Mouse (Mus musculus) B cell, adult (primary cell): ENCODE measurements around the gene Cort. TPM values are rescaled to one million over a fixed set of nuclear protein-coding genes. Genes with fewer than 3 reads are reported as not detected.

Experiments
- total RNA-seq: library from RNA; stranded (reverse); gene quantifications from 4 replicates; pipeline ENCODE4 v1.2.4, GENCODE M21; 2023; ENCODE audit not compliant: inconsistent age

Cort gene
- 4.7 to 6.1 TPM (median 5.5 TPM) in 4 replicates for total RNA-seq

DNA sequence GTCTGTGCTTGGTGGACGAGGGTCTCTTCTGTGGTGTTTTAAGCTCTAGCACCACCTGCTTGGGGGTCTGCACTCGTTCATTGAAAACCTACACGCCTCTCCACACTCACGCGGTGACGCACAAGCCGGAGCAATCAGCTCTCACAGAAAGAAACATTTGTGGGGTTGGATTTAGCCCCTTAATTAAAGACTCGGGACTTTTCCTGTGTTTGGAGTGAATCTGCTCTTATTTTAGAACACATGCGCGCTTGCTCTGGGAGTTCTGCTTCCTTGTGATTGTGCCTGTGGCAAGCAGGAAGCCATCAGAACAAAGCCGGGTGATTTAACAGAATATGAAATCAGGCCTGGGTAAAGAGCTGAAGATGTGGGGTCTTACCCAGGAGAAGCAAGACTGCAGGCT lies at the start of gene Cort:
TSS of gene Cort (minus strand) at position 101 of the 400 bp plus-strand sequence.

DNA sequence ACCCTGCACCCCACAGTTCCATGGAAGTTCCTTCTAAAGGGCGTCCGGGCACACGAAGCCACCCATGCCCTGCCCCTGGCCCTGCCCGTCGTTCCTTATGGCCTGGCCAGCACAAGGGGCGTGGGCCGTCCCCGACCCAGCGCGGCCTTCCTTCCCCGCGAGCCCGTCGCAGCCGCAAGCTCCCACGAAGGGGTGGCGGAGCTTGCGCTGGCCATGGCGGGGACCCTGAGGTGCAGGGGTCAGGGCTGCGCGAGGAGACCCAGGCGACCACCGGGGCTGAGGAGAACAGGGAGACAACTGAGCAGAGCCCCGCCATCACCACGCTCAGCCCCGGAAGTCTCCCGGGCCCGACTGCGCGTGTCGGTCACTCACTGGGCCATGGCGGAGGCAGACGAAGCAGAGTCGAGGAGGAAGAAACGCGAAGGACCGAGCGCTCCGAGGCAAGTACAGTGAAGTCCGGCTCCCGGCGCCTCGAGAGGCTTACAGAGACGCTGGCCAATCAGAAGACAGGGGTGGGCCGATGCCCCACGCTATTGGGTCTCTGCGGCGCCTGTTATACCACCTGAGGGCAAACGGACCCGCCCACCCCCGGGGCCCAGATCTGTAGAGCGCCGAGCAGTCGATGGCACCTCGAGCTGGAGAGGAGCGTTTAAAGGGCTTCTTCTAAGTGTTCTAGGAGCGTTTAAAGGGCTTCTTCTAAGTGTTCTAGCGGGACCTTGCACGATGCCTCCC lies 39.8 kb upstream of the Cort start, which contains the start of gene Pgd:
TSS of gene Pgd (minus strand) at position 557 of the 732 bp plus-strand sequence.

DNA sequence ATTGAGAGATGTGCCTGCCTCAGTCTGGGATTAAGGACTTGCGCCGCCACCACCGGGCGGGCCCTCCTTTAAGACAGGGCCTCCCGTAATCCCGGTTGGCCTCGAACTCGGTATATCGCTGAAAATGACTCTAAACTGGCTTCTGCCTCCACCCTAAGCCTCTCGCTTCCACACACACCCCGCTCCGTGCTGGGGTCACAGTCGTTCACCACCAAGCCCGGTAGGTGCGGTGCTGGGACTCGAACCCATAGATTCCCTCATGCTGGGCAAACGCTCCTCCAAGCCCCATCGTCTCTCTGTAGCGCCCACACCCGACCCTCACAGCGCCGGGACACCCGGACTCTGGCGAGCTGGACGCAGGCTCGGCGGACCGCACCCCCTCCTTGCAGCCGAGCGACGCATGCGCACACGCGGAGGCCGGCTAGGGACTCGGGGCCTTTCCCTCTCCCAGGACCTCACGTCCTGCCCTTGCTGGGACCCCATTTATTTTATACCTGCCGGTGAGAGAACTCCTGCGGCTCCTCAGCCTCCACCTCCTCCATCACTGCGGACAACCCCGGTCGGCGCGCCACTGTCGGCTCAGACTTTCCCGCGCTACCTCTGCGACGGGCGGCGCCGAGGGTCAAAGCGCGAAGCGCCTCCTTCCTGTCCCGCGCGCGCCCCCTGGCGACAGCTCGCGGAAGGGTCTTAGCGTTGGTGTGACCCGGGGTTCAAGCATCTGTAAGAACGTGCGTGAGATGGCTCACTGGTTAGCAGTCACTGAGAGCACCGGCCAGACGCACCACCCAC lies 10.6 kb upstream of the Cort start, which contains the start of gene Cenps:
TSS of gene Cenps (minus strand) at position 648 of the 789 bp plus-strand sequence.

DNA sequence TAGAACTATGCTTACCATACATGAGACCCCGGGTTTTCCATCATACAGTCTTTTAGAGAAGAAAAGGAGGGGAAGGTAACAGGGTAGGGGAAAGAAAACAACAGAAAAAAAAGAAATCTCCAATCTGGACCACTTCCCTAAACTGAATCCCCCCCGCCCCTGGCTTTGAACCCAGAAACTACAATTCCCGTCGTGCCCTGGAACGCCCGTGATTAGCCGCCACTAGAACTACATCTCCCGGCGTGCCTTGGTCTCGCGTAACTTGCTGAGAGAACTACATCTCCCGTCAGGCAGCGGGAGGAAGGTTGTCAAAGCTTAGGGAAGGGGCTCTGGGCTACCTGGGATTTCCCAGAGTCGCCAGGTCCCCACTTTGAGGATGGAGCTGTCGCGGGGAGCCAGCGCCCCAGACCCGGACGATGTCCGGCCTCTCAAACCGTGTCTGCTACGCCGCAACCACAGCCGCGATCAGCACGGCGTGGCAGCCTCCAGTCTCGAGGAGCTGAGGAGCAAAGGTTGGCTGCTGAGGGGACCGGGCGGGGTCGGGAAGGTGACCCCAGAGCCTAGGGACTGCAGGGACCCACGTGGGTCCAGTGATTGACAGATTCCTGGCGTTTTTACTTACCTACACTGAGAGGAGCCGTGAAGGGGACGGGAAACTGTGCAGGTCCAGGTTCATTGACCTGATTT lies 22.5 kb downstream of the Cort start, which contains the start of gene Dffa:
TSS of gene Dffa (plus strand) at position 272 of the 687 bp plus-strand sequence.

DNA sequence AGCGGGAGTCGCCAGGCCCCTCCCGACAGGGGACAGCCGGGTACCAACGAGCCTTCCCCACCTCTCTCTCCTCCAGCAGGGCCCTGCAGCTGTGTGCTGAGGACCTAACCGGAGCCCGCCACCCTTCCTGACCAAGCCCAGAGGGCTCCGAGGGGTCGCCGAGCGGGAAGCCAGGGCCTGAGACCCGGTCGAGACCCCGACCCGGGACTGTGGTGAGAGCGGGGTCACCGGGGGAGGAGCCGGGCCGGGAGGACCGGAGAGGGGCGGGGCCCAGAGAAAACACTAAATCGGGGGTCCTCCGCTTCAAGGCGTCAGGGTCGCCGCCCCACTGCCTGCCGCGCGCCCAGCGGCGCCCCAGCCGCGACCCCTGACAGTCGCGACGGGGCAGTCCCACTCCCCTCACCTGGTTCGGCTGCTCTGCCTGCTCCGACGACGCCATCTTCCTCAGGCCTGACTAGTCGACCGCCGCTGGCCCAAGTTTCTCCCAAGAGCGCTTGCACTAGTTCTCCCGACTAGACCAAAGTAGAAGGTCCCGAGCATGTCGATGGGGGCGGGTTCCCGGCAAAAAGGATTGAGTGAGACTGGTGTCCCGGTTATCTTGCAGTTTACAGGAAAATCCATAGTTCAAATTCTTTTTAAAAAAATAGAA lies 27.1 kb downstream of the Cort start, which contains the start of gene Pex14:
TSS of gene Pex14 (minus strand) at position 508 of the 649 bp plus-strand sequence.

Other genes starting within 250 kb of the Cort start
- gene Pex14, start 26.9 kb downstream of the Cort start, total RNA-seq: 28.9 to 34.9 TPM (median 31.1 TPM) in 4 replicates
- 35.5 to 42.0 TPM (median 38.7 TPM) in 4 replicates for gene Dffa, start 22.6 kb downstream of the Cort start, total RNA-seq
- 29.0 to 40.2 TPM (median 32.0 TPM) in 4 replicates for gene Cenps, start 10.9 kb upstream of the Cort start, total RNA-seq
- gene Pgd, start 40.0 kb upstream of the Cort start, total RNA-seq: 56.9 to 61.7 TPM (median 59.5 TPM) in 4 replicates
- 12.4 to 17.7 TPM (median 13.5 TPM) in 4 replicates for gene Kif1b, start 180.9 kb upstream of the Cort start, total RNA-seq